Mouse (Mus musculus) midbrain, embryonic 14.5 days (tissue): ENCODE results near the gene Rbms3. TPM values are rescaled to one million over a fixed set of nuclear protein-coding genes. Genes with fewer than 3 reads are reported as not detected.

Experiments
- ATAC-seq: fragments of 200-750 bp; cut with Nextera tagmentation; 2 replicates; pipeline ENCODE4 v1.8.0; 2017; ENCODE audit warnings: moderate number of reproducible peaks, moderate library complexity; ENCODE audit not compliant: low FRiP score, low TSS enrichment
- DNase-seq: peaks from one replicate; pipeline ENCODE4 v3.0.0-alpha.2; 2015
- H3K27ac ChIP-seq: fragments of 300-500 bp; sonication (generic); replicated peaks from 2 replicates; pipeline ENCODE4 v1.5.1; 2014; ENCODE audit warnings: mild to moderate bottlenecking, low read depth, low read length, moderate library complexity
- H3K27me3 ChIP-seq: fragments of 300-500 bp; sonication (generic); 2 replicates; pipeline ENCODE4 v1.6.1; 2014; ENCODE audit warnings: low read length, control low read depth, mixed read lengths; ENCODE audit not compliant: control insufficient read depth, insufficient read depth
- H3K36me3 ChIP-seq: fragments of 300-500 bp; sonication (generic); 2 replicates; pipeline ENCODE4 v1.6.1; 2014; ENCODE audit warnings: low read length, control low read depth; ENCODE audit not compliant: control insufficient read depth, insufficient read depth
- H3K4me1 ChIP-seq: fragments of 300-500 bp; sonication (generic); 2 replicates; pipeline ENCODE4 v1.6.1; 2014; ENCODE audit warnings: mild to moderate bottlenecking, antibody characterized with exemption, low read length, control low read depth; ENCODE audit not compliant: control insufficient read depth, insufficient read depth
- H3K4me2 ChIP-seq: fragments of 300-500 bp; sonication (generic); 2 replicates; pipeline ENCODE4 v1.6.1; 2014; ENCODE audit warnings: mild to moderate bottlenecking, low read length, moderate library complexity
- H3K4me3 ChIP-seq: fragments of 300-500 bp; sonication (generic); replicated peaks from 2 replicates; pipeline ENCODE4 v1.5.1; 2014; ENCODE audit warnings: low read depth, low read length
- H3K9ac ChIP-seq: fragments of 300-500 bp; sonication (generic); replicated peaks from 2 replicates; pipeline ENCODE4 v1.6.1; 2014; ENCODE audit warnings: mild to moderate bottlenecking, low read length, moderate library complexity
- H3K9me3 ChIP-seq: fragments of 300-500 bp; sonication (generic); 2 replicates; pipeline ENCODE4 v1.6.1; 2016; ENCODE audit warnings: low read length, control low read depth, mixed read lengths; ENCODE audit not compliant: control insufficient read depth
- WGBS: fragments of 180-500 bp; shearing (Covaris S2); extraction: QIAGEN DNeasy Blood & Tissue Kit; methylation state at CpG from one replicate; pipeline ENCODE4 v1.1.7; 2014; 5-methylcytosine and 5-hydroxymethylcytosine counted together
- polyA plus RNA-seq: library from polyadenylated mRNA; unstranded; fragments of >200 nt; fragmentation: Nextera tagmentation; extraction: Ambion mirVana; gene quantifications from 2 replicates; pipeline ENCODE4 v1.2.1, GENCODE M21; 2014

Rbms3 gene
- polyA plus RNA-seq, 1 experiment from 2014 or later = 58.4 TPM

GRCm38 (mm10) chr9:116701511-116702179 lies 928.1 kb downstream of the Rbms3 start:
- Histone ChIP-seq H3K9me3 (no peaks in the 10 kb centered on the region), H3K9ac (no peak overlapping the region), H3K27me3 (no peaks in the 10 kb centered on the region), H3K4me2 (no peak overlapping the region), H3K27ac (no peak overlapping the region), H3K4me1 (no peaks in the 10 kb centered on the region), H3K4me3 (no peak overlapping the region), H3K36me3 (no peaks in the 10 kb centered on the region)
- DNase-seq (no peak), ATAC-seq (no peak)
- WGBS = 92% methylated on average over 11 of the region's 11 CpGs

GRCm38 (mm10) chr9:116688615-116689014 lies 941.1 kb downstream of the Rbms3 start:
- no peak overlapping the region for H3K9ac ChIP-seq
- H3K27me3 ChIP-seq = no peaks in the 10 kb centered on the region
- ATAC-seq (no peak), DNase-seq (no peak)
- H3K9me3 ChIP-seq = no peaks in the 10 kb centered on the region
- no peaks in the 10 kb centered on the region for H3K4me1 ChIP-seq
- no peak overlapping the region for H3K27ac ChIP-seq
- 76% methylated on average over 4 of the region's 4 CpGs for WGBS
- no peak overlapping the region for H3K4me2 ChIP-seq
- no peaks in the 10 kb centered on the region for H3K36me3 ChIP-seq
- H3K4me3 ChIP-seq = no peak overlapping the region

- Histone ChIP-seq H3K27me3 (no peaks in the 10 kb centered on the region), H3K36me3 (no peaks in the 10 kb centered on the region), H3K9ac (no peak overlapping the region), H3K4me3 (no peak overlapping the region), H3K9me3 (no peaks in the 10 kb centered on the region), H3K27ac (no peak overlapping the region), H3K4me1 (no peaks in the 10 kb centered on the region), H3K4me2 (no peak overlapping the region)
- no peak for ATAC-seq
- DNase-seq = no peak
- 73% methylated on average over 4 of the region's 4 CpGs for WGBS
These were observed 952.6 kb downstream of the Rbms3 start for GRCm38 (mm10) chr9:116677142-116677541.

GRCm38 (mm10) chr9:116676445-116676844 lies 953.3 kb downstream of the Rbms3 start:
- Histone ChIP-seq H3K27me3 (no peaks in the 10 kb centered on the region), H3K4me1 (no peaks in the 10 kb centered on the region), H3K4me3 (no peak overlapping the region), H3K4me2 (no peak overlapping the region), H3K9me3 (no peaks in the 10 kb centered on the region), H3K9ac (no peak overlapping the region), H3K27ac (no peak overlapping the region), H3K36me3 (no peaks in the 10 kb centered on the region)
- ATAC-seq (no peak), DNase-seq (no peak)
- 80% methylated on average over 2 of the region's 2 CpGs for WGBS

- DNase-seq (no peak), ATAC-seq (no peak)
- Histone ChIP-seq H3K4me3 (no peak overlapping the region), H3K4me1 (no peaks in the 10 kb centered on the region), H3K9ac (no peak overlapping the region), H3K4me2 (no peak overlapping the region), H3K36me3 (no peaks in the 10 kb centered on the region), H3K27ac (no peak overlapping the region), H3K27me3 (no peaks in the 10 kb centered on the region), H3K9me3 (no peaks in the 10 kb centered on the region)
- 57% methylated on average over 4 of the region's 4 CpGs for WGBS
These were observed 955.5 kb downstream of the Rbms3 start for GRCm38 (mm10) chr9:116674191-116674590.

- Histone ChIP-seq H3K4me2 (no peak overlapping the region), H3K4me1 (no peaks in the 10 kb centered on the region), H3K9me3 (no peaks in the 10 kb centered on the region), H3K4me3 (no peak overlapping the region), H3K27me3 (no peaks in the 10 kb centered on the region), H3K36me3 (no peaks in the 10 kb centered on the region), H3K27ac (no peak overlapping the region), H3K9ac (no peak overlapping the region)
- no peak for ATAC-seq
- DNase-seq = no peak
- 92% methylated on average over 4 of the region's 4 CpGs for WGBS
These were observed 968.7 kb downstream of the Rbms3 start for GRCm38 (mm10) chr9:116661026-116661425.

GRCm38 (mm10) chr9:116659936-116660335 lies 969.8 kb downstream of the Rbms3 start:
- DNase-seq = no peak
- Histone ChIP-seq H3K9me3 (no peaks in the 10 kb centered on the region), H3K36me3 (no peaks in the 10 kb centered on the region), H3K4me1 (no peaks in the 10 kb centered on the region), H3K27me3 (no peaks in the 10 kb centered on the region), H3K4me2 (no peak overlapping the region), H3K9ac (no peak overlapping the region), H3K27ac (no peak overlapping the region), H3K4me3 (no peak overlapping the region)
- no peak for ATAC-seq
- 85% methylated on average over 1 of the region's 1 CpGs for WGBS

GRCm38 (mm10) chr9:116657141-116657540 lies 972.6 kb downstream of the Rbms3 start:
- 89% methylated on average over 2 of the region's 2 CpGs for WGBS
- H3K9ac ChIP-seq = no peak overlapping the region

GRCm38 (mm10) chr9:116651414-116651813 lies 978.3 kb downstream of the Rbms3 start:
- Histone ChIP-seq H3K36me3 (no peaks in the 10 kb centered on the region), H3K4me1 (no peaks in the 10 kb centered on the region), H3K9ac (no peak overlapping the region), H3K27me3 (no peaks in the 10 kb centered on the region), H3K27ac (no peak overlapping the region), H3K4me2 (no peak overlapping the region), H3K4me3 (no peak overlapping the region), H3K9me3 (no peaks in the 10 kb centered on the region)
- no peak for DNase-seq
- ATAC-seq = no peak
- 98% methylated on average over 1 of the region's 1 CpGs for WGBS

More at GRCm38 (mm10) chr9:116657141-116657540, 972.6 kb downstream of the Rbms3 start:
- Histone ChIP-seq H3K4me1 (no peaks in the 10 kb centered on the region), H3K27ac (no peak overlapping the region), H3K27me3 (no peaks in the 10 kb centered on the region), H3K9me3 (no peaks in the 10 kb centered on the region), H3K36me3 (no peaks in the 10 kb centered on the region), H3K4me3 (no peak overlapping the region), H3K4me2 (no peak overlapping the region)
- ATAC-seq (no peak), DNase-seq (no peak)
